Mouse (Mus musculus) brain, embryonic 14.5 days (tissue): ENCODE measurements at regions not wholly inside any gene's neighbourhood (a gene's known extent, or its start where the extent isn't known, plus 50 kb on each side); places are given as distances from the start of the nearest gene placed in this dataset.

Experiments
- CTCF ChIP-seq: fragments of 200-500 bp; IDR thresholded peaks from 2 replicates; pipeline ENCODE4 v1.5.1; 2012; ENCODE audit warnings: inconsistent platforms, mild to moderate bottlenecking, moderate library complexity, borderline replicate concordance; ENCODE audit not compliant: insufficient read depth, insufficient read length; ENCODE audit errors: extremely low read depth
- POLR2A ChIP-seq: fragments of 200-500 bp; IDR thresholded peaks from 2 replicates; pipeline ENCODE4 v1.6.1; 2012; ENCODE audit warnings: mild to moderate bottlenecking, inconsistent platforms, borderline replicate concordance; ENCODE audit not compliant: poor library complexity, insufficient read depth, insufficient read length, severe bottlenecking; ENCODE audit errors: extremely low read depth

GRCm38 (mm10) chr2:169037975-169038374 is 82.6 kb upstream of the Zfp64 start:
- TF ChIP-seq CTCF (no peak), POLR2A (no peak)
